Mouse (Mus musculus) 416B (cell line): ENCODE results near the gene Clip2.

Experiments used
- DNase-seq: peaks from one replicate; pipeline ENCODE4 v3.0.0; 2011; ENCODE audit warnings: low read depth

Gene Clip2

DNA sequence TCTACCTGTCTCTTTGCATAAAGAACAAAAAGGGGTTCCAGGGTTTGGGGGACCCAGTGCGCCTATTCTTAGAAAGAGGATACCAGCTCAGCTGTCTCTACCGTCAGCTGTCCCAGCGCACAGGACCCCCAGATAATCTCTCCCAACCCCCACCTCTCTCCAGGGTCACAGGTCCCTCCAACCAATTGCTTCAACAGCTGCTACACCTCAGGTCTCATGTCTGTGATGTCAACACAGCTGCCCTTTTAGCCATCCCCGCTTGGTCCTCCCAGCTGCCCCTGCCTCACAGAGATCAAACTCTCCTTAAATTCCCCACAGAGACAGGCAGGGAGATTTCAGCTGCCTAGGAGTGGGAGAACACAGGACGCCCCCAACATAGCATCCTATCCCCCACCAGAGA, 28.5 kb downstream of the Clip2 start:
- no peak for DNase-seq

- no peak for DNase-seq
Observed at GRCm38 (mm10) chr5:134522524-134522923, 29.7 kb downstream of the Clip2 start.

- peak; percentile 93 for DNase-seq
Observed at GRCm38 (mm10) chr5:134521806-134522205, 30.4 kb downstream of the Clip2 start.

DNA sequence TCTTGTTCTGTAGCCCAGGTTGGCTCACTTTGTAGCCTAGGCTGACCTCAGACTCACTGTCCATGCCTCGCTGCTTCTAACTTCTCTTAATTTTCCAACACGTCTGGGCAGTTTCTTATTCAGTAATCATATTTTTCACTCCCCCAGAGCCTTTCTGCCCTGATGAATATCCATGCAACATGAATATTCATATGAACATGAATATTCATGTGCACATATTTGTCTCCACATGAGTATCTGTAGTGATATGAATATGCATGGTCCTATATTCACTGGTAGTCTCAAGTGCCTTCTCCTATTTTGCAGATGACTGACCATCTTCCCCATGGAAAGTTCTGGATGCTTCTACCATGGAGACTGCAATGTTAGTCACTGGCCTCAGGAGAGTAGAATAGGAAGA, 31.1 kb downstream of the Clip2 start:
- no peak for DNase-seq

DNA sequence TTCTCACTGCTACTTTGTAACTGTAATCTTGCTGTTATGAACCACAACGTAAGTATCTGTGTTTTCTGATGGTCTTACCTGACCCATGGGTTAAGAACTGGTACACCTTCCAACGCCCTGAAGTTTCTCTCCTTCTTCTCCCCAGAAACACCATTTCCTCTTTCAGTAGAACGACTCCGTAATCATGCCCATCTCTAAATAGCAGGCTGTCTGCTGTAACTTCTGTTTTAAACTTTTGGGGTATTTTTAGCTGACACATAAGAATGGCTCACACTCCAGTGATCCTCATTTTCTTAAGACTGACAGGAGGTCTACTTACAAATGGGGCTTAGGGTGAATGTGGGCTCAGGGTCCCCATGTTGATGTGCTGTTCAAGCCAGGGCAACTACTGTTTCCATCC, 32.1 kb downstream of the Clip2 start:
- DNase-seq = no peak

- DNase-seq = no peak
Observed at GRCm38 (mm10) chr5:134519471-134519870, 32.8 kb downstream of the Clip2 start.

GRCm38 (mm10) chr5:134512086-134512485, 40.1 kb downstream of the Clip2 start:
- DNase-seq = no peak

GRCm38 (mm10) chr5:134510266-134510665, 42.0 kb downstream of the Clip2 start:
- no peak for DNase-seq

DNA sequence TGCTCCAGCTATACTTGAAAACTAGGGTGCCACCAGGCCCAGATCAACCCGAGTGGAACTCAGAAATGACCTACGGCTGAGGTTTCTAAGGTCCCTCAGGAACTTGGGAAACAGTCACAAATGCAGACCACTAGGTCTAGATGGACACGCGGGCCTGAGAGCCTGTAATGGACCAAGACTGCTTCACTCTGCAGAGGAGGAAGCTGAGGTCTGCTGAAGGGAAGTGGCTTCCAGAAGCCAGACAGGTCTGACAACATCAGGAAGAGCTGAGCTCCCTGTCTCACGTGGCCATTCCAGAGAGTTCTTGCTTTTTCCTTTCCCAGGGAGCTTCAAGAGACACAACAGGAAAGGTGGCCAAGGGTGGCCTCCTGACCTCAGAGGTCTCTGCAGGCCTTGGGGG, 43.3 kb downstream of the Clip2 start:
- DNase-seq = peak; percentile 47

DNA sequence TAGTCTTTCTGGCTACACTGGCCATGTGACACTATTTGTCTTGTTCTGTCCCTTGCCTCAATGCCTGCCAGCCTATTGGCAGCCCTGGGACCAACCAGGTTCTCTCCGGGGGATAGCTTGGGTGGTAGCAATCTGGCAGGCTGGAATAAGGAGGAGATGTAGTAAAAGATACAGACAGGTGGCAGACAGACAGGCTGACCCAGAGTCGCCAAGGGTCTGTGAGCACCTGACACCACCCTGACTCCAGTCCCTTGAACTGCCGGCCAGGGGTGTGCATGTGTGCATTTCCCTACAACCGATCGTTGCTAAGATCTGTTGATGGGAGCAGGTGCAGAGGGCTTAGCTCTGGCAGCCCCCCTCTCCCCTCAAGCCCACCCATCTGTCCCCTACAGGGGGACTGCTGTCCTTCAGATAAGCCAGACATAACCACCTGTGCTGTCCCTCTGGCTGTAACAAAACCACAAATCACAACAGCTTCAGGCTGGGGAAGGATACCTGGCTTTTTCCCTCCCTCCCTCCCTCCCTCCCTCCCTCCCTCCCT, 44.3 kb downstream of the Clip2 start:
- no peak for DNase-seq

DNA sequence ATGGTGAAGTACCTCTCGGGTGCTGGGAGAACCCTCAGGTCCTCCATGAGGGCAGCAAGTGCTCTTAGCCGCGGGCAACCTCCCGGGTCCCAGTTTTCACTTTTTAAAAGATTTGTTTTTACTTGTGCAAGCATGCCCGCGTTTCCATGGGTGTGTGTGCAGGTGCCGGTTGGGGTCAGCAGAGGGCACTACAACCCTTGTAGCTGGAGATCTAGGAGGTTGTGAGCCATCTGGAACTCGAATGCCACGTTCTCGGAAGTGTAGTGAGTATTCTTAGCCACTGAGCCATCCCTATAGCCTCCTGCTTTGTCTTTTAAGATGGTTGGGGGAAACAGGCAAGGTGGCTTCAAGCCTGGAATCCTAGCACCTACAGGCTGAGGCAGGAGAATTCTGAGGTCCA, 44.9 kb downstream of the Clip2 start:
- peak; percentile 89 for DNase-seq

- no peak for DNase-seq
Observed at GRCm38 (mm10) chr5:134505810-134506292, 46.4 kb downstream of the Clip2 start.

DNA sequence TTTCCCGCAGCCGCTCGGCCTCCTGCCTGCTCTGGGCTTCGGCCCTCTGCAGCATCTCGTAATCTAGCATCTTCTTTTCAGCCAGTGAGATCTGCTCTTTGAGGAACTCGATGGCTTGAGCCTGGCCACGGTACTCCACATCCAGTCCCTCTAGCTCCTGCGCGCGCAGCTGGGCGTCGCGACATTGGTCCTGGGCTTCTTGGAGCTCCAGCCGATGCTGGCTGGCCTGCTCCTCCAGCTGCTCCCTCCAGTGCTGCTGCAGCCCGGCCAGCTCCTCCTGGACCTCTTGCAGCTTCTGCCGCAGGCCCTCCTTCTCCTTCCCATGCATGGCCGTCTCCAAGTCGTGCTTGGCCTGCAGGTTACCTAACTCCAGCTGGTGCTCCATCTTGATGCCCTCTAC, 49.6 kb downstream of the Clip2 start:
- DNase-seq = no peak

GRCm38 (mm10) chr5:134501453-134501852, 50.8 kb downstream of the Clip2 start:
- DNase-seq = no peak

DNA sequence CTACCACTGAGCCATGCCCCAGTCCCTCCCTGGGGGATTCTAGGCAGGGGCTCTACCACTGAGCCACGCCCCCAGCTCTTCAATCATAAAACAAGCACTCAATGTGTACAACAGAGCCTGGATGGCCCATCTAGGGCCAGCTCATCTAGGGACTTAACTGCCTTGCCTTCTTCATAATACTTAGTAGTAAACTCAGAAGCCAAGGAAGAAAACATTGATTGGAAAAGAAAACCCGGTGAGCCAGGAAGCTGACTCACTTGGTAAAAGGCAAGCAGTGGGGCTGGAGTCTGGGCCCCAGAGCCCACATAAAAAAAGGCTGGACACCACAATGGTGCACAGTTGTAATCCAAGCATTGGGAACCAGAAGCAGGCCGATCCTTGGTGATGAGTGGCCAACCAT, 51.6 kb downstream of the Clip2 start:
- peak; percentile 58 for DNase-seq

DNA sequence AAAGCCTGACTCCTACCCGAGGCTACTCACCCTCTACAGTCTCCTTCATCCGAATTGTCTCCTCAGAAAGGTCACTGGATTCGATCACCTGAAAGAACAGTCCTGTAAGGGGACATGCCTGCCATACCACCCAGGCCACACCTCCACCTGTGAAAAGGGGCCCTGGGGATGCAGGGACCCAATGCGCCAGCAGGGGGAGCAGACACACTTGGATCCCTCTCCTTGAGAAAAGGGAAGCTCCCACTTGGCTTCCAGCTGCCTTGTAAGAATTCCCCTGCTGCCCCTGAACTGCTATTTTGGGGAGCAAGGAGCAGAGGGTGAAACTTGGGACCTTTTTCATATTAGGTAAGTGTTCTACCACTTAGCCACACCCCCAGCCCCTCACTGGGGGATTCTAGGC, 52.2 kb downstream of the Clip2 start:
- peak; percentile 58 for DNase-seq

- no peak for DNase-seq
Observed at GRCm38 (mm10) chr5:134497026-134497425, 55.2 kb downstream of the Clip2 start.

DNA sequence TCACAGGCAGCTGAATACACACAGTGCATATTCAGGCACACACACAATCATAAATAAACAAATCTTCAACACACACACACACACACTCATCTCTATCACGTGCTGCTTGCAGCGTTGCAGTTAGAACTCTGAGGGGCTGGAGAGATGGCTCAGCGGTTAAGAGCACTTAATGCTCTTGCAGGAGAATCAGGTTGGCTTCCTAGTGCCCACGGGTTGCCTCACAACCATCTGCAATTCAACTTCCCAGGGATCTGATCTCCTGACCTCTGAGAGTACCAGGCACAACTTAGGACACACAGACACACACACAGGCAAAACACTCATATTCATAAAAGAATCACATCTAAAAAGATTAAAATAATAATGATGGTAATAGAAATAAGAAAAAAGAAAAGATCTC, 56.4 kb downstream of the Clip2 start:
- DNase-seq = no peak

- DNase-seq = peak; percentile 89
Observed at GRCm38 (mm10) chr5:134494142-134494541, 58.1 kb downstream of the Clip2 start.

GRCm38 (mm10) chr5:134492956-134493355, 59.3 kb downstream of the Clip2 start:
- DNase-seq = no peak

- peak; percentile 98 for DNase-seq
Observed at GRCm38 (mm10) chr5:134491712-134492417, 60.4 kb downstream of the Clip2 start.

GRCm38 (mm10) chr5:134491206-134491605, 61.0 kb downstream of the Clip2 start:
- DNase-seq = no peak

- peak; percentile 65 for DNase-seq
Observed at GRCm38 (mm10) chr5:134490465-134490864, 61.8 kb downstream of the Clip2 start.

DNA sequence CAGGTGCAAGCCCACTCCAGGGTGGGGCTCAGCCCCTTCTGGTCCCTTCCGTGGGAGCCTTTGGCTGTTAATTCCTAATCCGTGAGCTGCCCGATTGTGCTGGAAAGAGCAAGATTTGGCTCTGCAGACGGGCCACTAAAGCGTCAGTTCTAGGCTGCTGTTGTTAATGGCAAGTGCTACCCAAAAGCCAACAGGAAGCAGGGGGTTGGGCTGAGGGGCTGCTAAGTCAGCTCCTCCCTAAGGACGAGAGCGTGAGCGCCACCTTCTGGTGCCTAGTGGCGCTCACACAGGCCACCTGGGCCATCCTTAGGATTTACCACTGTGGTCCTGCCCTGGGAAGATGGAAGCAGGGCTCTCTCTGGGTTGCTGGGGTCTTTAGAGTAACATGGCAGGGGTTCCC, 62.7 kb downstream of the Clip2 start:
- peak; percentile 80 for DNase-seq
